Mouse (Mus musculus): Measurements from ENCODE around the gene Socs7. TPM values are rescaled to one million over a fixed set of nuclear protein-coding genes. Genes with fewer than 3 reads are reported as not detected.

The Socs7 gene
- polyA plus RNA-seq, 2 experiments: 2.6 to 13.7 TPM

- DNase-seq (ENCODE audit: low spot score): peak; percentile 93
- Histone ChIP-seq H3K4me3 (replicated peaks; ENCODE audit: low read length) (peak overlapping the region; percentile 33), H3K4me2 (replicated peaks; ENCODE audit: low read depth, low read length, severe bottlenecking) (peak overlapping the region; percentile 74), H3K27me3 (ENCODE audit: control insufficient read depth, insufficient read depth, low read length) (no peaks in the 10 kb centered on the region), H3K4me1 (ENCODE audit: control insufficient read depth, insufficient read depth, low read length) (peaks cover 10% of the 10 kb centered on the region), H3K27ac (replicated peaks; ENCODE audit: low read depth, low read length) (no peak overlapping the region), H3K36me3 (ENCODE audit: control insufficient read depth, insufficient read depth, low read length) (peaks cover 17% of the 10 kb centered on the region; the same call in 1 of the 2 replicates), H3K9ac (ENCODE audit: low read depth, low read length, severe bottlenecking) (no peak overlapping the region), H3K9me3 (ENCODE audit: control insufficient read depth, low read length) (no peaks in the 10 kb centered on the region)
- 3% methylated on average over 20 of the region's 23 CpGs for WGBS
- peak; percentile 70 for ATAC-seq (ENCODE audit: low FRiP score, low read depth)
- no peak for TF ChIP-seq POLR2A (IDR thresholded peaks at IDR 0.05; ENCODE audit: borderline replicate concordance, extremely low read depth, insufficient read depth, insufficient read length)
Observed at GRCm38 (mm10) chr11:97399958-97400710, 37.8 kb downstream of the Socs7 start.

- Histone ChIP-seq H3K4me1 (ENCODE audit: control insufficient read depth, insufficient read depth, low read length) (peaks cover 18% of the 10 kb centered on the region), H3K36me3 (ENCODE audit: control insufficient read depth, insufficient read depth, low read length) (peaks cover 9% of the 10 kb centered on the region; the same call in 1 of the 2 replicates), H3K4me3 (replicated peaks; ENCODE audit: low read length) (no peak overlapping the region), H3K9ac (ENCODE audit: low read depth, low read length, severe bottlenecking) (no peak overlapping the region), H3K27me3 (ENCODE audit: control insufficient read depth, insufficient read depth, low read length) (no peaks in the 10 kb centered on the region), H3K9me3 (ENCODE audit: control insufficient read depth, low read length) (no peaks in the 10 kb centered on the region), H3K27ac (replicated peaks; ENCODE audit: low read depth, low read length) (no peak overlapping the region), H3K4me2 (replicated peaks; ENCODE audit: low read depth, low read length, severe bottlenecking) (no peak overlapping the region)
- peak; percentile 45 for DNase-seq (ENCODE audit: low spot score)
- TF ChIP-seq POLR2A (IDR thresholded peaks at IDR 0.05; ENCODE audit: borderline replicate concordance, extremely low read depth, insufficient read depth, insufficient read length): no peak
- no peak for ATAC-seq (ENCODE audit: low FRiP score, low read depth)
- 11% methylated on average over 5 of the region's 6 CpGs for WGBS
Observed at GRCm38 (mm10) chr11:97401082-97401481, 38.7 kb downstream of the Socs7 start.

GRCm38 (mm10) chr11:97401686-97402435 lies 39.5 kb downstream of the Socs7 start:
- Histone ChIP-seq H3K9ac (ENCODE audit: low read depth, low read length, severe bottlenecking) (no peak overlapping the region), H3K36me3 (ENCODE audit: control insufficient read depth, insufficient read depth, low read length) (peaks cover 3% of the 10 kb centered on the region; the same call in 1 of the 2 replicates), H3K4me2 (replicated peaks; ENCODE audit: low read depth, low read length, severe bottlenecking) (no peak overlapping the region), H3K4me3 (replicated peaks; ENCODE audit: low read length) (no peak overlapping the region), H3K4me1 (ENCODE audit: control insufficient read depth, insufficient read depth, low read length) (peaks cover 25% of the 10 kb centered on the region), H3K9me3 (ENCODE audit: control insufficient read depth, low read length) (no peaks in the 10 kb centered on the region), H3K27ac (replicated peaks; ENCODE audit: low read depth, low read length) (no peak overlapping the region), H3K27me3 (ENCODE audit: control insufficient read depth, insufficient read depth, low read length) (no peaks in the 10 kb centered on the region)
- 80% methylated on average over 3 of the region's 3 CpGs for WGBS
- ATAC-seq (ENCODE audit: low FRiP score, low read depth) (no peak), DNase-seq (ENCODE audit: low spot score) (no peak)
- no peak for TF ChIP-seq POLR2A (IDR thresholded peaks at IDR 0.05; ENCODE audit: borderline replicate concordance, extremely low read depth, insufficient read depth, insufficient read length)

GRCm38 (mm10) chr11:97402746-97403145 lies 40.4 kb downstream of the Socs7 start:
- H3K4me3 ChIP-seq (replicated peaks; ENCODE audit: low read length): no peak overlapping the region
- DNase-seq (ENCODE audit: low spot score) (no peak), ATAC-seq (ENCODE audit: low FRiP score, low read depth) (no peak)
- H3K36me3 ChIP-seq (ENCODE audit: control insufficient read depth, insufficient read depth, low read length): no peaks in the 10 kb centered on the region
- no peak overlapping the region for H3K9ac ChIP-seq (ENCODE audit: low read depth, low read length, severe bottlenecking)
- H3K27me3 ChIP-seq (ENCODE audit: control insufficient read depth, insufficient read depth, low read length): no peaks in the 10 kb centered on the region
- WGBS: 13% methylated on average over 2 of the region's 2 CpGs
- H3K27ac ChIP-seq (replicated peaks; ENCODE audit: low read depth, low read length): no peak overlapping the region
- peaks cover 32% of the 10 kb centered on the region for H3K4me1 ChIP-seq (ENCODE audit: control insufficient read depth, insufficient read depth, low read length)
- no peak overlapping the region for H3K4me2 ChIP-seq (replicated peaks; ENCODE audit: low read depth, low read length, severe bottlenecking)
- no peak for TF ChIP-seq POLR2A (IDR thresholded peaks at IDR 0.05; ENCODE audit: borderline replicate concordance, extremely low read depth, insufficient read depth, insufficient read length)
- no peaks in the 10 kb centered on the region for H3K9me3 ChIP-seq (ENCODE audit: control insufficient read depth, low read length)

GRCm38 (mm10) chr11:97403614-97404183 lies 41.3 kb downstream of the Socs7 start:
- Histone ChIP-seq H3K4me1 (ENCODE audit: control insufficient read depth, insufficient read depth, low read length) (peaks cover 32% of the 10 kb centered on the region), H3K9ac (ENCODE audit: low read depth, low read length, severe bottlenecking) (no peak overlapping the region), H3K4me3 (replicated peaks; ENCODE audit: low read length) (peak overlapping the region; percentile 59), H3K27ac (replicated peaks; ENCODE audit: low read depth, low read length) (no peak overlapping the region), H3K27me3 (ENCODE audit: control insufficient read depth, insufficient read depth, low read length) (no peaks in the 10 kb centered on the region), H3K36me3 (ENCODE audit: control insufficient read depth, insufficient read depth, low read length) (no peaks in the 10 kb centered on the region), H3K9me3 (ENCODE audit: control insufficient read depth, low read length) (no peaks in the 10 kb centered on the region), H3K4me2 (replicated peaks; ENCODE audit: low read depth, low read length, severe bottlenecking) (peak overlapping the region; percentile 97)
- ATAC-seq (ENCODE audit: low FRiP score, low read depth) (no peak), DNase-seq (ENCODE audit: low spot score) (no peak)
- 37% methylated on average over 8 of the region's 8 CpGs for WGBS
- TF ChIP-seq POLR2A (IDR thresholded peaks at IDR 0.05; ENCODE audit: borderline replicate concordance, extremely low read depth, insufficient read depth, insufficient read length): no peak

All from limb, embryonic 14.5 days (tissue).